Mouse (Mus musculus) limb, embryonic 14.5 days (tissue): ENCODE results near the gene Trnt1. TPM values are rescaled to one million over a fixed set of nuclear protein-coding genes. Genes with fewer than 3 reads are reported as not detected.

ENCODE experiments used
- ATAC-seq: fragments of 200-750 bp; cut with Nextera tagmentation; 2 replicates; pipeline ENCODE4 v1.8.0; 2017; ENCODE audit warnings: low read depth, moderate number of reproducible peaks, moderate TSS enrichment; ENCODE audit not compliant: low FRiP score
- DNase-seq: peaks from one replicate; pipeline ENCODE4 v3.0.0-alpha.2; 2015; ENCODE audit warnings: low spot score
- H3K27ac ChIP-seq: fragments of 300-500 bp; sonication (generic); replicated peaks from 2 replicates; pipeline ENCODE4 v1.5.1; 2014; ENCODE audit warnings: low read depth, mild to moderate bottlenecking, low read length, moderate library complexity, mixed read lengths
- H3K27me3 ChIP-seq: fragments of 300-500 bp; sonication (generic); 2 replicates; pipeline ENCODE4 v1.6.1; 2014; ENCODE audit warnings: low read length, mixed read lengths; ENCODE audit not compliant: control insufficient read depth, insufficient read depth
- H3K36me3 ChIP-seq: fragments of 300-500 bp; sonication (generic); 2 replicates; pipeline ENCODE4 v1.6.1; 2014; ENCODE audit warnings: mild to moderate bottlenecking, low read length, moderate library complexity, mixed read lengths; ENCODE audit not compliant: control insufficient read depth, insufficient read depth
- H3K4me1 ChIP-seq: fragments of 300-500 bp; sonication (generic); 2 replicates; pipeline ENCODE4 v1.6.1; 2014; ENCODE audit warnings: antibody characterized with exemption, low read length, mixed read lengths; ENCODE audit not compliant: control insufficient read depth, insufficient read depth
- H3K4me2 ChIP-seq: fragments of 300-500 bp; sonication (generic); replicated peaks from 2 replicates; pipeline ENCODE4 v1.6.1; 2014; ENCODE audit warnings: low read depth, mild to moderate bottlenecking, low read length, moderate library complexity; ENCODE audit not compliant: severe bottlenecking
- H3K4me3 ChIP-seq: fragments of 300-500 bp; sonication (generic); replicated peaks from 2 replicates; pipeline ENCODE4 v1.5.1; 2014; ENCODE audit warnings: low read length
- H3K9ac ChIP-seq: fragments of 300-500 bp; sonication (generic); 2 replicates; pipeline ENCODE4 v1.6.1; 2014; ENCODE audit warnings: mild to moderate bottlenecking, low read depth, low read length, moderate library complexity; ENCODE audit not compliant: severe bottlenecking
- H3K9me3 ChIP-seq: fragments of 300-500 bp; sonication (generic); 2 replicates; pipeline ENCODE4 v1.6.1; 2016; ENCODE audit warnings: low read length; ENCODE audit not compliant: control insufficient read depth
- POLR2A ChIP-seq: fragments of 200-500 bp; IDR thresholded peaks from 2 replicates; pipeline ENCODE4 v1.8.0; 2012; ENCODE audit warnings: inconsistent platforms, mild to moderate bottlenecking, moderate library complexity, borderline replicate concordance; ENCODE audit not compliant: insufficient read depth, insufficient read length; ENCODE audit errors: extremely low read depth
- WGBS: fragments of 180-500 bp; shearing (Covaris S2); extraction: QIAGEN DNeasy Blood & Tissue Kit; methylation state at CpG from one replicate; pipeline ENCODE4 v1.1.7; 2014; 5-methylcytosine and 5-hydroxymethylcytosine counted together
- polyA plus RNA-seq, 2 experiments: library from polyadenylated mRNA; depleted of rRNA in 1 of 2; stranded (reverse) in 1 of 2; unstranded in 1 of 2; fragments of >200 nt; fragmentation: Nextera tagmentation in 1 of 2; extraction: Ambion mirVana in 1 of 2; gene quantifications; 2 replicates each; pipeline versions ENCODE4 v1.2.1 to v1.2.3; 2012 to 2014

Gene Trnt1
- polyA plus RNA-seq, 2 experiments, result 34.3 to 59.9 TPM

DNA sequence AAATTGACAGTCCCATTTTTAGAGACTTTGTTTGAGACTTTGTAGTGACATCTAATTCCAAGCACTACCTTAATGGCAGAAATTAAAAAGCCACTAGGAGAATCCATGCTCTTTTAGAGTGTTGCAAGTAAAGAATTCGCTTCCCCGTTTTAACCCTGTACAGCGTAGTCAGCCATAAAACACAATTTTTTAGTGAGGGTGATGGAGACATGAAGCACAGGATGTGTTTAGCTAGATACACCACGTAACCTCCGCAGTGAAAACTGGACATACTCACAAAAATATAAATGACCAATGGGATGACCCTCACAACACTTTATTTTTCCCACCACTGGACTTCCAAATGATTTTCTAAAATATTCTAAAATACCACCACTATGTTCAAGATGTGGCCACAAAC lies 21.7 kb upstream of the Trnt1 start:
- H3K27me3 ChIP-seq, result no peaks in the 10 kb centered on the region
- 82% methylated on average over 5 of the region's 5 CpGs for WGBS
- DNase-seq (no peak), ATAC-seq (no peak)
- TF ChIP-seq POLR2A, result no peak
- H3K4me3 ChIP-seq, result no peak overlapping the region
- no peaks in the 10 kb centered on the region for H3K4me1 ChIP-seq
- H3K36me3 ChIP-seq, result no peaks in the 10 kb centered on the region
- no peak overlapping the region for H3K9ac ChIP-seq
- H3K4me2 ChIP-seq, result no peak overlapping the region
- no peak overlapping the region for H3K27ac ChIP-seq
- H3K9me3 ChIP-seq, result no peaks in the 10 kb centered on the region

- Histone ChIP-seq H3K9me3 (no peaks in the 10 kb centered on the region), H3K4me2 (no peak overlapping the region), H3K9ac (no peak overlapping the region), H3K4me1 (no peaks in the 10 kb centered on the region), H3K4me3 (no peak overlapping the region), H3K27me3 (no peaks in the 10 kb centered on the region), H3K27ac (no peak overlapping the region), H3K36me3 (no peaks in the 10 kb centered on the region)
- no peak for TF ChIP-seq POLR2A
- WGBS, result 84% methylated on average over 3 of the region's 3 CpGs
- DNase-seq (no peak), ATAC-seq (no peak)
Measured at GRCm38 (mm10) chr6:106747804-106748203, 21.1 kb upstream of the Trnt1 start.

DNA sequence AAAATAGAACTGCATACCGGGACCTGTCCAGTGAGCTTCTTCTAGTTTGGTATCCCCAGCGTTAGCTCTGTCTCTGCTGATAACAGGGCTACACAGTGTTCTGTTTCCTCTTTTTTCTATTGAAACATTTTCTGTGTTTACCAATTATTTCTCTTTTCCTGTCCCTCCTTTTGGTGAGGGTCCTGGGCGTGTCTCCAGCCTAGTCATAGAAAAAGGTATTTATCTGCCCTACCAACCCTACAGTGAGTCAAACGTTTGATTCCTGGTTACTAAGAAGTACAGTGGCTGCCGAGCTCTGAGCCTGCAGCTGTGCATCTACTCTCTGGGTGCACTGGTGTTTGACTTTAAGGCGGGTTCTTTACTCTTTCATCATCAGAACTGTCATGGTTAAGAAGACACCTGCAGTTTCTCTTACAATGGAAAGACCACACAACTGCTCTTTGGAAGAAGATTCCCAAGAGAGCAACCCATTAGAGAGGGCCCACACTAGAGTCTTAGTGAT lies 20.0 kb upstream of the Trnt1 start, which contains the start of gene Il5ra:
Gene Il5ra (minus strand): TSS at position 151 of the 502 bp plus-strand sequence.
- no peaks in the 10 kb centered on the region for H3K36me3 ChIP-seq
- H3K4me1 ChIP-seq, result no peaks in the 10 kb centered on the region
- no peak within 1 kb of the TSS for H3K4me3 ChIP-seq
- no peak for TF ChIP-seq POLR2A
- H3K9me3 ChIP-seq, result no peaks in the 10 kb centered on the region
- no peak within 1 kb of the TSS for H3K4me2 ChIP-seq
- DNase-seq (no peak), ATAC-seq (no peak)
- no peaks in the 10 kb centered on the region for H3K27me3 ChIP-seq
- WGBS, result 77% methylated on average over 6 of the region's 6 CpGs
- H3K9ac ChIP-seq, result no peak within 1 kb of the TSS
- H3K27ac ChIP-seq, result no peak within 1 kb of the TSS

DNA sequence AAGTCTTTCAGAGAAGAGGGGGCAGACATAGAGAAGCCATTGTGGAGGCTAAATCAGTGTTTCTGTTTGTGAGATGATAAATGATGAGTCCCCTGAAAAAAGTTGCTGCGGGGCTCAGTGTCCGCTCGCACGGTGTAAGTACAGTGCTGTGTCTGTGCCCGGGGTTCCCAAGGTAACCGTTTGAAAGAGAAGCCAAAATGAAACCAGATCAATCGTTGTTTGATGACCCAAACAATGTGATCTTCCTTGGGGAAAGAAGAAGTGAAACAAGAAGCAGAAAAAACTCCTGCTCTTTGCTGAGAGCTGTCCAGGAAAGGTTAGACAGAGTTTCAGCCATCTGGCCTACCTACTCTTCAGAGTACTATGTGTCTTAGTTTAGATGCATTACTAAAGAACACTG lies 18.6 kb upstream of the Trnt1 start:
- no peaks in the 10 kb centered on the region for H3K4me1 ChIP-seq
- WGBS, result 86% methylated on average over 7 of the region's 7 CpGs

DNA sequence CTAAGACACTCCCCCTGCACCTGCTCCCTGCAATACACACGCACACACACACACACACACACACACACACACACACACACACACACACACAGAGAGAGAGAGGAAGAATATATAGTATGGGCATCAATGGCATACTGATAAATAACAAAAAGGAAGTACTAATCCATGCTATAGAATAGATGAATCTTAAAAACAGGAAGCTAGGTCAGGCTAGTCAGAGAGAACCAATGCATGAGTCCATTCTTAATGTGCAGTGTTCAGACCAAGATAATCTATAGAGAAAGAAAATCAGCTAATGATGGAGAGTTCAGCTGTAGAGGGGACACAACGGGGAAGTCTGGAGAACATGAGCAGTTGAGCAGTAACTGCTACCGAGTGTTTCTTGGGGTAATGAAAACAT lies 10.6 kb upstream of the Trnt1 start:
- no peaks in the 10 kb centered on the region for H3K9me3 ChIP-seq
- no peaks in the 10 kb centered on the region for H3K36me3 ChIP-seq
- H3K4me2 ChIP-seq, result no peak overlapping the region
- H3K4me3 ChIP-seq, result no peak overlapping the region
- WGBS, result 80% methylated on average over 3 of the region's 3 CpGs
- peaks cover 10% of the 10 kb centered on the region; the same call in 1 of the 2 replicates for H3K27me3 ChIP-seq
- no peak overlapping the region for H3K27ac ChIP-seq
- no peak for ATAC-seq
- DNase-seq, result no peak
- H3K9ac ChIP-seq, result no peak overlapping the region
- H3K4me1 ChIP-seq, result no peaks in the 10 kb centered on the region
- no peak for TF ChIP-seq POLR2A

More for the DNA sequence above, 18.6 kb upstream of the Trnt1 start:
- no peaks in the 10 kb centered on the region for H3K9me3 ChIP-seq
- H3K27ac ChIP-seq, result no peak overlapping the region
- no peak overlapping the region for H3K9ac ChIP-seq
- DNase-seq (no peak), ATAC-seq (no peak)
- H3K4me2 ChIP-seq, result no peak overlapping the region
- TF ChIP-seq POLR2A, result no peak
- no peaks in the 10 kb centered on the region for H3K27me3 ChIP-seq
- no peaks in the 10 kb centered on the region for H3K36me3 ChIP-seq
- H3K4me3 ChIP-seq, result no peak overlapping the region
